Mouse (Mus musculus): ENCODE measurements around the gene C2cd5.
A peak's percentile ranks its signal among the peaks of the same experiment; 100 is the strongest.
"Not testable (repeated sequence)": the region's sequence is repeated elsewhere in the genome, so short reads cannot be mapped to it uniquely, and the experiment has no call there.

The C2cd5 gene

DNA sequence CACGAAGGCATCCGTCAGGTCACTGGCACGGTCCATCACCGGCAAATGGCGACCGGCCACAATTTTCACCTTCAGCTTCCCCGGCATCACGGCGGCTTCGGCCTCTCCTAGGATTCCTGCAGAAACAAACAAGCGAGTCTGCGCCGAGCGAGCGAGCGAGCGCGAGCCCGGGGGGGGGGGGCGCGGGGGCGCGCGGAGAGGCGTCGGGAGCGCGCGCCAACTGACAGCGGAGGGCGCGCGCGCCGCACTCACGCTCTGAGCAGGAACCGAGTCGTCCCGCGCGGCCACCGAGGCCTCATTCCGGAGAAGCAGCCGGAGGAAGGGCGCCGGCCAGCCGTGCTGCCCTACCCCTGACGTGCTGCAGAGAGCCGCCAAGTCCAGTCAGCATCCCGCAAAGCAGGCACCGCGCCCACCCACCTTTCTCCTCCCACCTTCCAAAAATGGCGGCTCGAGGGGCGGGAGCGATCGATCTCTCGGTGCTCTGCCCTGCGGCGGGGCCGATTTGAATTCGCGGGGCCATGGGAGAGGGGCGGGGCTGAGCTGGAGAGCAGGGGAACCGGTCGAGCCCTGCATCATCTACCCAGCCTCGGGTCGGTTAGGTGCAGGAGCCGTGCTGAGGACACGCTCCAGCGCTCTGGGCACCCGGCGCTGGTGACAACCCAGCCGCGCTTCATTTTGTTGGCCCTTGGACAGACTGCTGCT, at the start of gene C2cd5:
Gene C2cd5 (minus strand): TSS at position 461 of the 702 bp plus-strand sequence.
- peak; percentile 97 for DNase-seq (ENCODE audit: low spot score)

DNA sequence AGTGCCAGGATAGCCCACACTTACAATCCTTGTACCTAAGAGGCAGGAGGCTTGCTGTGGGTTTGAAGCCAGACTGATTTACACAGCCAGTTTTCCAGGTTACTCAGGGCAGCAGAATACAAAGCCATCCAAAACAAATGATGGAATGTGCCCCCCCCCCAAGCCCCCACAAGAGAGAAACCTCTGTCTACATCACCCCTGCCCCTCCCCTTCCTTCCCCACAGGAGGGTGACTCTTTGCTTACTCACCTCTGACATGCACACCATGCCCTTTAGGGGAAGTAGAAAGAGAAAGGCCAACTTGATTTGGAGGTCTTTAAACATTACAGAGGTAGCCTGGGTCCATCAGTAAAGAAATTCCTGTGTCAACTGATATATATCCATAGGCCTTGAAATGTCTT, 48.9 kb upstream of the C2cd5 start:
- no peak for DNase-seq (ENCODE audit: low spot score)

DNA sequence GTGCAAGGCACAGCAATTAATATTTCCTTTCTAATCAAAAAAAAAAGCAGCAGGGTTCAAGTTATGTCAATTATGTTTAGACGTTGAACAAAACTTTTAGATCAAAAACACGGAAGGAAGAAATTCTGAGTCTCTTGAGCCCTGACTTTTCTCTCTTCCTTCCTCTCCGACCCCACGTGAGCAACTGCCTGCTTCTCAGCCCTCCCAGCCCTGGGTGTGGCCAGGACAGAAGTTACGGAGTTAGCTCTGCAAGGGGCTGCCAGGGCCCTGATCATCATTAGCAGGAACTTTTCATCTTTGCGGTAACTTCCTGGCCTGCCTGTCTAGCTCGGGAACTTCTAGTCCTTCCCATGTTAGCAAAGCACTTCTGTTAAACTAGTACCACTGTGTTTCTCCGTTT, 46.8 kb upstream of the C2cd5 start:
- no peak for DNase-seq (ENCODE audit: low spot score)

DNA sequence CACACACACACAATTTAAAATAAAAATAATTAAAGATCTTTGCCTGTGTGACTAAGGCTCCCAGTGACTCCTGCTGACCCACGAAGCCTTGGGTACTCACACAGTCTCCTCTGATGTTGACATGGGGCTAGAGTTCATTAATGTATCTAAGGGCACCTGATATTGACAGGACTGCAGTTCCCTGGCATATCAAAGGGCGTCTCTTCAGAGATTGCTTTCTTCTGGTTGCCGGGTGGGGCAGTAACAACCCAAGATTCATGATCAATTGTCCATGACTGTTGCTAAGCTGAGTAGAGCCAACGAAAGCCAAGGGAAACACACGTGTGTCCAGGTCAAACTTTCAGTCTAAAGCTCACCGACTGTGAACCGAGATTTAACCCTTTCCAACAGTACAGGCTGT, 45.1 kb upstream of the C2cd5 start:
- DNase-seq (ENCODE audit: low spot score) = no peak

DNA sequence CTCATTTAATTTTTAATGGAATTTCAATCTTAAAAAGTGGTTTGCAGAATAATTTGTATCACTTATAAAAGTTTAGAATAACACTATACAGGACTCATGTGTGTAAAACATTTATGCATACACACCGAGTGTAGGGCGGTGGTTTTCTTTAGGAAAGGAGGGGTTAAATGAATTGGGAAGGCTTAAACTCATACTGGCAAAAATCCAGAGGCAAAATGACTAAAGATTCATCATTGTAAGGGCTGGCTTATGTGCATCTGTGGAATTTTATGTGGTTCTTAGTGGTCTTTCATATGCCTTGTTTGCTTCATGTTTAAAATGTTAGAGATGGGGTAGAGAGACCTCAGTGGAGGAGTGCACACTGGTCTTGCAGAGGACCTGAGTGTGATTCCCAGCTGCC, 44.6 kb upstream of the C2cd5 start:
- no peak for DNase-seq (ENCODE audit: low spot score)

DNA sequence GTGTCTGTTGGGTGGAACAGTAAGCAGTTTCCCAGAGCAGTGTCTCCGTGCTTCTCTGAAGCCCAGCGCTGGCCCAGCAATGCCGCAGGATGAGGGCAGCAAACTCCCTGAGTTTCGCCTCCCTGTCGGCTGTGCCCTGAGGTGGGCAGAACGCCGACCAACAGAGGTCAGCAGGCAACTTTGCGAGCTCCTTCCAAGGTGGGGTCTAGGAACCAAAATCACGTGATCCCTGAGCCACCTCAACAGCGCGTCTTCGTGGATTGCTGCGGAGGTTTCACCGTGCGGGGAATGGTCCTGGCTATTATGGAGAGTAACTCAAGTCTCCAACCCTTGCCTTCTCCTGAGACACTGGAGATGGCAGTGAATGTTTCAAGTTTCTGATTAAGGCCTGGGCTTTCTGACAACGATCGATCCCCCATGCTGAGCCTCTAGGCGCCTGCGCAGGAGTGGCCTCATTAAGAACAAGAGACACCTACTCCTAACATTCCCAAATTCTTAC, 43.9 kb upstream of the C2cd5 start:
- peak; percentile 12 for DNase-seq (ENCODE audit: low spot score)

DNA sequence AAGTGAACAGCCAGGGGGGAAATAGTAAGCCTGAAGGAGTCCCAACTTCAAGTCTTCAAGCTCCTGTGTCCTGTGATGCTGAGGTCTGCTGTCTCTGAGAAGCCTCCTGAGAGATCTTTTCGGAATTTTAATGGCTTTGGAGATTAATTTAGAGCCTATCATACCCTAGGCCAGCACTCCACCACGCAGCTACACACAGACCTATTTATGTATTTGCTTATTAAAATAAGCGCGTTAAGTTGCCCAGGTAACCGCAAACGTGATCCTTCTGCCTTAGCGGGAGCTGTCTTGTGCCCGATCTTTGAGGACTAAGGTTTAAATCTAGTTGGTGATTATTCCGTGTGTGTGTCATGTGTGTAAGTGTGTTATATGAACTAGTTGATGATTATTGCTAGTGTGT, 43.4 kb upstream of the C2cd5 start:
- DNase-seq (ENCODE audit: low spot score) = no peak

DNA sequence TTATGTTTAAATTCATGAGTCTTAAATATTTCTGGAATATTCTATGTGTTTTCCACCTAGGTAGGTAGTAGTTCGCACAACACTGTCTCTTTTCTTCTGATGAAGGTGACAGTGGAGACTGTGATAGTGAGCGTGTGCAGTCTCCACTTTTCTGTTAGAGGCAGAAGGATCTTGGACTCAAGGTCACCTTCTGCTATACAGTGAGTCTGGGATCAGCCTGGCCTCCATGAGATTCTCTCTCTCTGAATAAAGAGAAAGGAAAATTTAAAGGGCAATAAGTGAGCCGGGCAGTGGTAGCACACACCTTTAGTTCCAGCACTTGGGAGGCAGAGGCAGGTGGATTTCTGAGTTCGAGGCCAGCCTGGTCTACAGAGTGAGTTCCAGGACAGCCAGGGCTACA, 42.9 kb upstream of the C2cd5 start:
- DNase-seq (ENCODE audit: low spot score) = no peak

DNA sequence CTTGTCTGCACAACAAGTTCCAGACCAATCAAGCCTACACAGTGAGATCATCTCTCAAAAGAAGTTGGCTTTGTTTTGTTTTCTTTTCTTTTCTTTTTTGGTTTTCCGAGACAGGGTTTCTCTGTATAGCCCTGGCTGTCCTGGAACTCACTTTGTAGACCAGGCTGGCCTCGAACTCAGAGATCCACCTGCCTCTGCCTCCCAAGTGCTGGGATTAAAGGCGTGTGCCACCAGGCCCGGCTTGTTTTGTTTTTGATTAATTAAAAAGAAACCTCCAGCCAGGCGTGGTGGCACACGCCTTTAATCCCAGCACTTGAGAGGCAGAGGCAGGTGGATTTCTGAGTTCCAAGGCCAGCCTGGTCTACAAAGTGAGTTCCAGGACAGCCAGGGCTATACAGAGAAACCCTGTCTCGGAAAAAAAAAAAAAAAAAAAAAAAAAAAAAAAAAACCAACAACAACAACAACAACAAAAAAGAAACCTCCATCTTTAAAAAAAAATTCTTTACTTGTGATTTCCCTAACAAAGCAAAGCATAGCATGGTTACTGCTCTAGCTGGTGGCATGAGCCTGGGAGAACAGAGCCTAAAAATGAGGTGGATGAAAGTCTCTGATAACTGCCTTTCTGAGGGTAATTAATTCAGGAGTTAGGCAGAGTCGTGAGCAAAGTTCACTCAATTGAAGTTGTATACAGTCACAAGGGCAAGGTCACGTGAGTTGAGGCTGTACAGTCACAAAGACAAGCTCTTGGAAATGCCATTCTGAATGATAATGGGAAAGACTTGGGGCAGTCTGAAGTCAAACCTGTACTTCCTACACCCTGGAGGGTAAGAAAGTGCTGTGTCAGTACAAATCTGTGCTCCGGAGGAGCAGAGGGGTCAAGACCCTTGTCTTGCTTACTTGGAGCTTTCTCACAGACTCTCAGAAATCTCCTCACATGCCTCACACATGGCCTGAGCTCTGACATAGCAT, 42.0 kb upstream of the C2cd5 start:
- DNase-seq (ENCODE audit: low spot score) = not testable (repeated sequence)

DNA sequence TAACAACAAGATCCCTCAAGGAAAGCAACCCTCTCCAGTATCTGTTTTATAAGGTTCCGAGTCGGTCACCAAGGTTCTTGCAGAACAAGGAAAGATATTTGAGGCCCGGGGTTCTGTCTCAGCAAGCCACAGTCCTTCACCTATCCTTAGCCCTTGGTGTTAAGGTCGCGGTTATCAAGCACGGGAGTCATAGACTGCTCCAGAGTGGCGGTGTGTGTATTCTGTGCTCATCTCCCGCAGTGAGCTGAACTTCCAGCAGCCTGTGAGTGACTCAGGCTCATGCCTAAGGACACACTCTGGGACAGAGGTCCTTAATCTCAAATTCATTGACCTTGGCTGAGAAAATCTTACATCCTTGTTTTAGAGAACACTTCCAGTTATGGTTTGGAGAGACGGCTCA, 40.9 kb upstream of the C2cd5 start:
- no peak for DNase-seq (ENCODE audit: low spot score)

DNA sequence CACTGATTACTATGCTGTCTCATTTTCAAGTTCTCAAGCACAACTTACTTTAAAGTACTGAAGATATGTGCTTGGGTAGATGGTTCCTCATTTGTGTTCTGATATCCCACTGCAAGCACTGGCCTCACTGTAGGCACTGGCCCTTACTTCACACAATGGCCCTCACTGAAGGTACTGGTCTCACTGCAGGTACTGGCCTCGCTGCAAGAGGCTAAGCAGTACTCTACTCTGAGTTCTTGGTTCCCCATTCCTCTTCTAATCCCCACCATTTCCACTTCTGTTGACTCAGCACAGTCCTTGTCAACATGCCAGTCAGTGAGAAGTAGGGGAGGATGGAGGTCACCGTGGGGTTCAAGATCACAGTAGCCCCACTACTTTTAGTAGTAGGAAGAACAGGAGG, 39.5 kb upstream of the C2cd5 start:
- no peak for DNase-seq (ENCODE audit: low spot score)

DNA sequence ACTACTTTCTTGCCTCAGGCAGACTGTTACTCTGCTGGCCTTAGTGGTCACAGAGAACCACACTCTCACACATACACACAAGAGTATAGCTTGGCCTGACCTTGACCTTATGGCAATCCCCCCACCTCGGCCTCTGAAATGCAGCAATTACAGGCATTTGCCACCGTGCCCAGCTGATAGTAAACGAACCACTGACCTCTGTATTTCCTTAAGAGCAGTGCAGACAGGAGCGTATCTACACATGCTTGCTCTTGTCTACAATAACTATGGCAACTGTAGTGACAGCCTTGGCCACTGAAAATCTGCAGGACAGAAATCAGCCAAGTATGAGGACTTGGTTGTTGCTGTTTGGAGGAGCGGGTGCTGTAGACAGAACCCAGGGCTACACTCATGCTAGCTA, 37.4 kb upstream of the C2cd5 start:
- DNase-seq (ENCODE audit: low spot score) = no peak

DNA sequence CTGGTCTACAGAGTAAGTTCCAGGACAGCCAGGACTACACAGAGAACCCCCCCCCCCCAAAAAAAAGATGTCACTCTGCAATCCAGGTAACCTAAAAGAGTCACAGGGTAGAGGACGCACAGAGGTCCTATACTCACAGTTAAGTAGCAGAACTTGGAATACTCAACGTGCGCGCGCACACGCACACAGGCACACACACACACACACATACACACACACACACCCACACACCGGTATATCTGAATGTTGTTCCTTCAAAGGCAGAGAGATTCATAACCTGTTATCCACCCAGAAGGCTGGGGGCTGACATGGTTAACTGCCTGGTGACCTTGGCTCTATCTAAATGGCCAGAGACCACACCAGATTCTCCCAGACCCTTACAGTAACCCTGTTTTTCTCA, 36.7 kb upstream of the C2cd5 start:
- no peak for DNase-seq (ENCODE audit: low spot score)

DNA sequence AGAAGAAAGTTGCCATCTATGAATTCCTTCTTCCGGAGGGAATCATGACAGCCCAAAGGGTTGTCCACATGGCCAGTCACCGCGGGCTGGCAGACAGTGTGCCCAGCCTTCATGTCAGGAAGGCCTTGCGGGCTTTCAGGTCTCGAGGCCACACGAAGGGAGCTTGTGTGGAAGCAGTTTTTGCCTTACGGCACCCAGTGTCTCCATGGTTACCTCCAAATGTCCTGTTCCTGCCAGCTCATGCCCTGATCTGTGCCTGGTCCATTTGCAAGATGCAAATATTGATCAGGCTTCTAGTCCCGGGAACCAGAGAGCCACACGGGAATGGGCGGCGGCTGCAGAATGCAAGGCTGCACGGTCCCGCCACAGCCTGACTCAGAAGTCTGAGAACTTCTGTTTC, 35.2 kb upstream of the C2cd5 start:
- DNase-seq (ENCODE audit: low spot score) = no peak

DNA sequence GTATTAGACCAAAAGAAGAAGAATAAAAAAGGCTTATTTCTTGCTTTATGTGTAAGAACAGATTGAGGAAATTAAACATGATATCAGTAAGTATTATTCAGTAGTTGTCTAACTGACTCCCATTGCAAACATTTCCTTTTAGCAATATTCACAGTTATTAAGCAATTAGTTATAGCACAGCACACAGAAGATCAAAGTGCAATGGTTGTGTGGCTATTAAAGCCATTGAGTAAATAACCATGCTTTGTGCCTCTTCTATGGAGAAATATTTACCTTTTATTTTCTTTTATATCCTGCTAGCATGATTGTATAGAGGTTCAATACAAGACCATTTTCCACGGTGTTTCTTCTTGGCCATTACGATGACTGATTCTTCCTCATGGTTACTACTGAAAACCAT, 33.2 kb upstream of the C2cd5 start:
- DNase-seq (ENCODE audit: low spot score) = no peak

DNA sequence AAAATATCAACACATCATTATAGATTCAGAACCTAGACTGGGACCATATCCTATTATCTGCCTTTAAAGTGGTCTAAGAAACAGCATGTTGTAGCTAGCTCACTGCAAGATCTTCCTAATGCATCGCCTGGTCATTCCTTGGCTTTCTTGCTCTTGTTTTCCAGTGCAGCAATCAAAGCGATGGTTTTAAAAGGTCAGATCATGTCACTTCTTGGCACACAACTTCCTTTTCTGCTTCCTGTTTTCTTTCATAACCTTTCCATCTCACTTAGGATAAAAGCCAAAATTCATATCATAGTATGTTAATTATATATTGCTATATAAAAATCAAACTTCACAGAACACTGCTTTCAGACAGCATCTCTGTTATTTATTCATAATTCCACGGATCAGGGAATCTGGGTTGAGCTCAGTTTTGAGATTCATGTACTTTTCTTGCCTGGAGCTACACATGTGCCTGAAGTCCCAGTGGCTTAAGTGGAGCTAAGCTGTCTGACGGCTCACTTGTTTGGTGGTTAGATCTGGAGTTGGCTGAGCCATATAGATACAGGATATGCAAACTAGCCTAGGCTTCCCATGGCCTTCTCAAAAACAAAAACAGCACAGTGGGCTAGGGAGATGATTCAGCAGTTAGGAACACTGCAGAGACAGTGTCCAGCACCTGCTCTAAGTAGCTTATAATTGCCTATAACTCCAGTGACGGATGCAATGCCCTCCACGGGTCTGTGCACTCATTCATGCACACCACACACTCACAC, 32.1 kb upstream of the C2cd5 start:
- DNase-seq (ENCODE audit: low spot score) = no peak

DNA sequence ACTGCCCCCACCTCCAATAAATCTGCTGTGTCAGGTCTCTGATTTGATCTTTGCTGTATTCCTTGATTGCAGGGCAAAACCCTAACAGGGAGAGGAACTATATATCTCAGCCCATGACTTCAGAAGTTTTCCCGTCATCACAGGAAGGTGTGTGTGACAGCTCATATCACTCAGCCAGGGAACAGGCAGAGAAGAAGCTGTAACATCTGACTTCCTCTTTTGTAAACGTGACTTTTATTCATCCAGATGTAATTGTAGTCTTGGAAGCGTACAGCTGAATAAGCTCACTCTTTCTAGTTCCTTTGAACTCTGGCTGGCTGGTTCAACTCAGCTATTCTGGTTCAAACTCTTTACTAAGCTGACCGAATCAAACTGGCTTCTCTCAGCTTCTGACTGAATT, 30.5 kb upstream of the C2cd5 start:
- DNase-seq (ENCODE audit: low spot score) = no peak

DNA sequence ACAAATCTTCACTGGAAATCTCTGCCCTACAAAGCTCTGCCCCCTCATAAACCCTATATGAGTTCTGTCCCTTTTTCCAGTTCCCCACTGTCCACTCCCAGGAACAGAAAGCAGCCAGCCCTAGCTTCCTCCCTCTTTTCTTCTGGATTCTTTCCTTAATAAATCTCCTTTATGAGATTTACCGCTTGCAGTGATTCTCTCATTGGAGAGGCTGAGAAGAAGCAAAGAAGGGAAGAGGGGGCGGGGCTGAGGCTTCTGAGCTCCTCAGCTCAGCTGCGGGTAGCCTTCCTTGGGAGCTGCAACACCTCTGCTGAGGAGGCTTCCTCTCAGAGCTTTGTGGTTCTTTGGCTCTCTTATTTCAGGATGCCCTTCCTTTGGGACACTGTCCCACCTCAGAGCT, 30.0 kb upstream of the C2cd5 start:
- no peak for DNase-seq (ENCODE audit: low spot score)

DNA sequence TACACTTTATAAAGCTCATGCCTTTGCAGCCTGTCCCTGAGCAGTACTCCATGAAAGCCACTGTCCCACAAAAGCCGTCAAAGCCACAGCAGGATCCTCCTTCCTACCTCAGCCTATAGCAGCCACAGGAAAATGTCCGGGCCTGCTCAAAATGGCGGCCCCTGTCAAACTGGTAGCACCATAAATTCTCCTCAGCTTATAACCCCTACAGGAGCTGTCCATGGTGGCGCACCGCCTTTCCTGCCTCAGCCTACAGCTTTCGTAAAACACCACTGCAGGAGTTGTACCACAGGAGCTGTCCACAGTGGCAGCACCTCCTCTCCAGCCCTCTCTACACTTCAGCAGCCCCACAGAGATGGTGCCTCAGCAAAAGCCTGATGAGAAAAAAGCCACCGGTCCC, 29.5 kb upstream of the C2cd5 start:
- no peak for DNase-seq (ENCODE audit: low spot score)

DNA sequence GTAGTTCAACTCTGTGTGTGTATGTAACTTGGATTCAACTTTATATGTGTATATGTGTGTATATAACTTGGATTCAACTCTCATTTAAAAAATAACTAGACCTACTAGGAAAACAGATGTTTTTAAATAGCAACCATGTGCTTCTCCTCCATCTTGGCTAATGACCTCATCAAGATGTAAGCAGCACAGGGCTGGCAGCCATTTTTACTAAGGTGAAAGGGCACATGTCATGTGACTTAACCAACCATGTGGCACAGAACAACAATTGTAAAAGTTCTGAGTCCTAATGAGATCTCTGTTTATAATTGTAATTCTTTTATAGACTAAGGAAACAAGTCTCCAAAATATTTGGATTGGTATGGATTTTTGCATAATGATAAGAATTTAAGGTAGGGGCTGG, 25.8 kb upstream of the C2cd5 start:
- no peak for DNase-seq (ENCODE audit: low spot score)

DNA sequence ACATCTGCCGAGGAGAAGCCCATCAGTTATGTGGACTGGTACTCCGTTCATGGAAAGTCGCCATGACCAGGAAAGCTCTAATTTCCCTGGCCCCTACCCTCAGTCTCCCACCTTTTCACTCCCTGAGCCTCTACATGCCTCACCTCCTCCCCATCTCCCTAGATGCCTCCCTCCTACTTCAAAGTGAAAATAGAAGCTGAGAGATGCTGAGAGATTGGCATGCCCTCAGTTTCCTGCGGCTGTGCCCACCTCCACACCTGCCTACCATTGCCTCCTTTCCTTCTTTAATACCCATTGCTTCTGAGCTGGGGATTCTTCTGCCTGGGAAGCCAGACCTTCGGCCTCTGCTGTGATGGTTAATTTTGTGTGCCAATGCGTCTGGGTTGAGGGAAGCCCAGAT, 19.4 kb upstream of the C2cd5 start:
- DNase-seq (ENCODE audit: low spot score) = no peak

DNA sequence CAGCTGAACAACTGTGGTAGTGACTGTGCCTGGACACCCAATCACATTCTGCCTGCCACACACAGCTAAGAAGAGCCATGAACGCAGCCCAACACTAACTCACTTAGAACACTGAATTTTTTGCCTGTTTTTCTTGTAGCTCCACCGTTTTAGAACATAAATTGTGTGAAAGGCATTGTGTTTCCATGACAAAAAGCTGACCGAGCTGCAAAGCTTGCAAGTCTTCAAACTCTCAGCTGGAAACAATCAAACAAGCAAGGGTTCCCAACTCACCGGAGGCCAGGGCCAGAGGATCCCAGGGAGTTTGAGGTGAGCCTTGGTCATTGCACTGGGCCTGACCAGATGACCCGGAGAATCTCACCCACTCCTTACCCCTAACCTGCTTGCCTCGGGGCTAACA, 16.8 kb upstream of the C2cd5 start:
- no peak for DNase-seq (ENCODE audit: low spot score)

DNA sequence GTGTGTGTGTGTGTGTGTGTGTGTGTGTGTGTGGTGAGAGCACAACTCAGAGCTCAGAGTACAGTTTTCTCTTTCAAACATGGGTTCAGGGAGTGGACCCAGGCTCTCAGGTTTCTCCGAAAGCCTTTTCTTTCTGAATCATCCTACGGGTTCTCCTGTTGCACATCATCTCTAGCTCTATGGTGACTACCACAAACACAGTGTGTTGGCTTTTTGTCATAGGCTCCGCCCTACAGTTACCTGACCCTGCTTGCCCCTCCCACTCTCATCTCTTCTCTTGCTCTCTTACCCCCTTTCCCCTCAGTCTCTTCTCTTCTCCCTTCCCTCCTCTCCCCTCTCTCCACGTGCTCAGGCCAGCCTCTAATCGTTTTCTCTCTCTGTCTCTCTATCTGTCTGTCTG, 15.6 kb upstream of the C2cd5 start:
- DNase-seq (ENCODE audit: low spot score) = no peak
